Mouse (Mus musculus) liver, embryonic 14.5 days (tissue): ENCODE measurements around the gene Man2a1.

Experiments
- CTCF ChIP-seq: IDR thresholded peaks from 2 replicates; pipeline ENCODE4 v1.5.1; 2016; ENCODE audit warnings: antibody characterized with exemption, low read depth, control low read depth
- EP300 ChIP-seq: IDR thresholded peaks from 2 replicates; pipeline ENCODE4 v1.6.1; 2016; ENCODE audit warnings: antibody characterized with exemption, low read depth

DNA sequence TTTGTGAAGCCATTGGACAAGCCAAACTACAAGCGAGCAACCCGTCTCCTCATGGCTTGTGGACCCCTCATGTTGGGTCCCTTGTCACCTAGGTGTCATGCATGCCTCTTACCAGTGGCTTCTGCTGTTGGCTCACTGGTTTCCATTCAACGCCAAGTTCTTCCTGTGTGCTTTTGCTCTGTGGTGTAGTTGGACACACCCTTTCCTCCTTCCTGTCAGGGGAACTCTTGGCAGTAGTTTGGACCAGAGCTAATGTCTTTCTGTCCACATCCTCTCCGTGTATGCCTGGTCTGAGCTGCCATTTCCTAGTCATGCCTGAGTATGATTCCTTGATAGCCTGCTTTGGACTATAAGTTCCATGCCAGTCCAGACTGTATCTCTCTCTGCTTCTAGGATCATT lies 135.0 kb downstream of the Man2a1 start:
- no peak for TF ChIP-seq EP300
- no peak for TF ChIP-seq CTCF
